Mouse (Mus musculus): ENCODE measurements around the gene Prr22.

DNA sequence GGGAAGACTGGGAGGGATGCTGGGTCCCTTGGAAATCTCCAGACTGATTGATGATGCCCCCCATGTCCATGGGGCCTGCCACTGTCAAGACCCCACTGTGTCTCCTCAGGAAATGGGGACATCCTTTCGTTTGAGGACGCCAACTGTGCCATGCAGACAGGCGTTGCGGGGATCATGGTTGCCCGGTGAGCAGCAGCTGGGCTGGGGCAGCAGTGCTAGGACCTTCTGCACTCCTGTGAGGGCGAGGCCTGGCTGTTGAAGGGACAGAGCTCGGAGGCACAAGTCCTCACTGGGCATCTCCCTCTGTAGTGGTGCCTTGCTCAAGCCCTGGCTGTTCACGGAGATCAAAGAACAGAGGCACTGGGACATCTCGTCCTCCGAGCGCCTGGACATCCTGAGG is 1.1 kb upstream of the Prr22 start:
- TF ChIP-seq POLR2A (IDR thresholded peaks at IDR 0.05; ENCODE audit: low read depth, low read length) (no peak), CTCF (IDR thresholded peaks at IDR 0.05; ENCODE audit: borderline replicate concordance, insufficient read depth, low read length) (no peak)
